Mouse (Mus musculus): ENCODE data around the gene Gm364.

Gm364 gene

DNA sequence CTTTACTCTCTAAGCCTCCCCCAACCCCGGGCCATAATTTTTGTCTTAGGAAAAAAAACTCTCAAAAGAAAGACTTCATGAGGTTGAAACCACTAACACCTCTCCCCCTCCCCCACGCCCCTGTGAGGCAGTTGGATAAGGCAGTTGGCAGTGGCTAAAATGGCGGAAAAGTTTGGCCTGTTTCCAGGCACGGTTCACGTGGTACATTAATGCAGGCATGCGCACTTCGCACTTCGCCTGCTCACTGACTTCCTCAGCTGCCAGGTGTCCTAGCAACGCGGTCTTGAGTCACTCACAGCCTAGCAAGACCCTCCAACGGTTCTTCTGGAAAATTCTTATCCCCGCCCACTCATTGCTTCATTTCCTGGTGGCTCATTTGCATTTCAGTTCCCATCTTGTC is at the start of gene Gm364:
Gm364 (plus strand) TSS at position 386 of the 400 bp plus-strand sequence.
- DNase-seq (ENCODE audit: low spot score in 2 of 2), result no peak

DNA sequence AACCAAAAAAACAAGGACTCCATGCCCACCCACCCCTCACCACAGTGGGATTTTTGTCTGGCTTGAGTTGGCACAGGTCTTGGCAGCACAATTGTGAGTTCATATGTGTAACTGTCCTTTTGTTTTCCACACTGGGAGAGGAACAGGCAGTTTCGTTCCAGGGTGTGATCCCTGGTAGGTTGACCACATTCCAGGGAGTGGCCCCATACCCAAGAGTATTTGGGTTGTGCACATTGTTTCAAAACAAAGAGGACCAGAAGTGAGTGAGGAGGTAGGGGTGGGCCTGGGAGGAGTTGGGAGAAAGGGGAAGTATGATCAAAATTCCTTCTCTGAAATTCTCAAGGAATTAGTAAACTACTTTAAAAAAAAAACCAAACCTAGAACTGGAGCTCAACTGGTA is 49.6 kb upstream of the Gm364 start:
- DNase-seq (ENCODE audit: low spot score in 2 of 2), result no peak

DNA sequence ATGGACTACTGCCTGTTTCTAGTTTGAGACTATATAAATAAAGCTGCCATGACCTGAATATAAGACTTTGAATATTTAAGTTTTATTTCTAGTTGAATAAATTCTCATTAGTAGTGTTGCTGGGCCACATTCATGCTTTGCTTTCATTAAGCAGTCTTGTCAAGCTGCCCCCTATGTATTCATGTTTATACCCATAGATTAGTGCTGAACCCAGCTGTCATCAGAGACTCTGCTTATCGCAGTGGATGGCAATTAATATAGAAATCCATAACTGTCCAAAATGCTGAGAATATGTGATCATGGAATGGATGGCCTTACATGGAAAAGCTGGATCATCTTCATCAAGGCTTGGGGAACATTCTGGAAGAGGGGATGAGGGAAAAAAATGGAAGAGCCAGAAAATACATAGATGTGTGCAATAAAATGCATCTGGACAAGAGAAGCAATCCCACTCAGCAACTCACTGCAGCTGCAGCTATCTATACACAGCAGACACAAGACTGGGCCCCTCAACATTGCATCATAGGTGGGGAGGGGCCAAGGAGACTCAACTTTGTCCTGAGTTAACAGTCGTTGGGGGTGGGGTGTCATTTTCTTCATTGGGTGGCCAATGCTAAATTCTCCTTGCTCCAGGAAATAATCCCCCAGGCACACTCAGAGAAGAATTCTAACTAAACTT is 43.9 kb upstream of the Gm364 start:
- DNase-seq (ENCODE audit: low spot score in 2 of 2), result no peak

DNA sequence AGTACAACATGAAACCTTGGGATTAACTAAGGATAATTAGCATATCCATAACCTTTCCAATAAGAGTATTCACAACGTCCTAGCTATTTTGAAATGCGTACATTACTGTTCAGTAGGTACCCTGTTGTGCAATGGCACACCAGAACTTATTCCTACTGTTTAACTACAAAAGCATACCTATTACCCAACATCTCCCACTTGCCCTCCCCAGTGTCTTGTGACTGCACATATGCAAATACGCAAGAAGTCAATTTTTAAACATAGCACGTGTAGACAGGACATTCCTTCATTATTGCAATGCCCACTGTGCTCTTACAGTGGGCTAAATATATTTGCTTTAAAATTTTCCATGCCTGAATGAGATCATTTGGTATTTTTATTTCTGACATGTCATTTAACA is 36.0 kb upstream of the Gm364 start:
- DNase-seq (ENCODE audit: low spot score in 2 of 2), result no peak

DNA sequence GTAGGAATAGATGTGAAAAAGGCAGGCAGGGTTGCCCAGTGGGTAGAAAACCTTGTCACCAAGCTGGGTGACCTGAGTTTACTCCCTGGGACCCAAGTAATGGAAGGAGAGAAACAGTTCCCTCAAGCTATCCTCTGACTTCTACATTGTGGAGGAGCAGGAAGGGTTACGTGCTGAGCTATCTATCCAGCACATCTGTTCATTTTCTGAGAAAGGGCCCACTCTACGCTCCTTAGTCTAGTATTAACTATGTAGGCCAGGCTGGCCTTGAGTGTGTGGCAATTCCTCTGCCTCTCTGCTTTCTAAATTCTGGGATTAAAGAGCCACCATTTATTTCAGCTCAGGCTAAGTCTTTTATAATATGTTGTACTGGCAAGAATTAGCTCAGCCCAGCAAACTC is 35.4 kb upstream of the Gm364 start:
- DNase-seq (ENCODE audit: low spot score in 2 of 2), result no peak

DNA sequence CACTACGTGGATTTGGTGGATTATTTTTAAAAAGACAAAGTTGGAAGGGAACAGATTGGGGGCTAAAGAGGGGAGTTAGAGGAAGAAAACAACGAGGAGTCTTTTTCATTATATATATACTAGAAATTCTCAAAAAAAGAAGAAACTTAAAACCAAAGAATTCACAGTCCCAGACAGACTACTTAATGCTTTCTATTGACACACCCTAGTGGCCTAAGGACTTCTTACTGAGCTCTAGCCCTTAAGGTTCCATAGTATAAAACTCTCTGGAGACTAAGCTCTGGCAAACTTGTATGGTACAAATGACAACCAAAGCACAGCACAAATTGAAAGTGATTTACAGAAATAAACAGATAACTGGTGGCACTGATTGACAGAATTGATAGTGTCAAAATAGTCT is 34.9 kb upstream of the Gm364 start:
- DNase-seq (ENCODE audit: low spot score in 2 of 2), result no peak

DNA sequence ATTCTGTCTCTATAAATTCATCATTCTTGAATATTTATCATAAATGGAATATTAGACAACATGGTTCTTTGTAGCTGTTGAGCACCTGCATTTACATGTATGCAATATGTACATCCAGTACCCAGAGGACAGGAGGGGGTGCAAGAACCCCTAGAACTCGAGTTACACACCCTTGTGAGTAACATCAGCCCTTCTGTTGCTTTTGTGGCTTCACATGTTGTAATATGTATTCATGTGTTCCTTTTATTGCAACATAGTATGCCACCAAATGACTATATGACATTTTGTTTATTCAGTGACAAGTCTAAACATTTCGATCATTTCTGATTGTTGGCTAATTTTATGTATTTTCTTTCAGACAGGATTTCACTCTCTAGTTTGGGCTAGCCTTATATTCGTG is 31.9 kb upstream of the Gm364 start:
- DNase-seq (ENCODE audit: low spot score in 2 of 2), result no peak

DNA sequence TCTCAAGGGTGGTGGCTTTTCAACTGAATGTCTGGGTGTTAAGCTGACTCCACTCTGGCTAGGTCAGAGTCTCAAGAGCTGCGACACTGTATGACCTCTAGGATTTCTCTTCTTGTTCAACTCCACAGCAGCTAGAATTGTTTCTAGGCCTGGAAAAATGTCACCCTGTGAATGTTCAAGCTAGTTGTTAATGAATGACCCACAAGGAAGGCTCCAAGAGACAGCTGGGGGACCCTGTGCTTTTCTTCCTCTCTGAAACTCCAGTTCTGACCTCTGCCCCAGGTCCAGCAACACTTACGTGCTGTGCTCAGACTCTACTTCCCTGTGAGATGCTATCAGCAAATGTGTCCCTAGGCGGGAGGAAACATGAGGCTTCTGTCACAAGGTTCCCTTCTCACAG is 30.4 kb upstream of the Gm364 start:
- DNase-seq (ENCODE audit: low spot score in 2 of 2), result no peak

DNA sequence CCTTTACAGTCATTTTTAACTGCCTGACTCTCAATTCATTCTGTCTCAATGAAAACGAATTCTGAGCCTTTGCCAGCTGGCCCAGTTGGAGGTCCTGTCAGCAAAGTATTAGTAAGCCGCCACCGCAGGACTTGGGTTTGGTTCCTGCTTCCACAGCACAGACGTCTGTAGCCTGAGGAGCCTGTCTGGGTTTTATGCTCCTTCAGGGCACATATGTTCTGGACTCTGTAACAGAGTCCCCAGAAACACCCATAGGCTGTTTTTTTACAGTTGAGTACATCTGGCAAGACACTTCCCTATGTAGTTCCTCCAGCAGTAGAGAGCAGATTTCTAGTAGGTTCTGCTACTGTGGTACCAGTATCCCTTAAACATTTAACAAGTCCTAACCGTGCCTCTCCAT is 28.0 kb upstream of the Gm364 start:
- DNase-seq (ENCODE audit: low spot score in 2 of 2), result no peak

DNA sequence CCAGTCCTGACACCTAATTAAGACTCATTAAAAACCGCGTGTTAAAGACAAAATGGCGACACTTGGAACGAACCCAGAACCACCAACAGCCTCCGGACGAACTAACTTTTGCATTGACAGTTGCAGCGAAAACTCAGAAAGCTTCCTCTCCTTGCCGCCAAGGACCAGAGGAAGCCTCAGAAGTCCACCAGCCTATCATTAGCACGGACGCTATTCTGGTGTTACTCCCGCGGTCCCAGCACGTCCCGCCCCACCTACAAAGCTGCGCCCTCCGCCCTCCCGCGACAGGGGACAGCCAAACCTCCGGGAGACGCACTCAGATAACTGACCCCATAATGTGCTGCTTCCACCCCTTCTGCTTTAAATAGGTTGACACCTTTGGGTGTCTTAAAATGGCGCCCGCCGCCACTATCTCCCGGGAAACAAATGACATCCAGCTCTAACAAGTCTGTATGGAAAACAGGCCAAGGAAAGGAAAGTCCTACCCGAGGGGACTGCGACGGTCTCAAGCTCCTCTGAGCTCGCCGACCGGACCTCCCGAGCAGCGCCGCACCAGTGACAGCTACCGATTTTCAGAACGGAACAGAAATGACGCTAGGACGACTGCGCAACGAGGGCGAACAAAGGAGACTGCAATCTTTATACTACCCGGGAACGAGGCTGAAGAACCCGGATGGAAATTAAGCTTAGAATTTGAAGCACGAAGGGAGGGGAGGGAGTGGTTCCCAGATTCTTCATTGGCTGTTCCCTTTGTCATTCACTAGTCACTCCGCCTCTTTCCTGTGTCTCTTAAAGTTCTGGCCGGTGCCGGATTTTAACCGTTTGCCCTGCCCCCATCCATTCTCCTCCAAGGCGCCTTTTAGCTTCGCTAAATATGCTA is 16.3 kb upstream of the Gm364 start, which contains the start of gene Rbmx:
Rbmx (minus strand) TSS at position 670 of the 880 bp plus-strand sequence.
- DNase-seq (ENCODE audit: low spot score in 2 of 2), result peak; percentile 78 to 81

DNA sequence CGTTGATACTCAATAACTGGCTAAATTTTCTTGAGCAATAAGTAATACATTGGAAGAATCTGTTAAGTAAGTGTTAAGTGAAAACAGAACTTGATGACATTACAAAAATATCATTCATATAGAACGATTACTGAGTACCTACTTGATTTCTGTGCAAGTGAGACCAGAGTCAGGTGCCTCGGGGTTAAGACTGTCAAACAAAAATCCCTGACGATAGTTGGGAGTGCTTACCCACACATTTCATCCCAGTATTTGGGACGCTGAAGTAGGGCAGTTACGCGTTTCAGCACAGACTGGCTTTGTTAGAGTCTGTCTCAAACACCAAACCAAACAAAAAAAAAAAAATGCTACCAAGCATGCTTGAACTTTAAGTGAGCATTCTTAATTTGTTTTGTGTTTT is 15.5 kb upstream of the Gm364 start:
- no peak for DNase-seq (ENCODE audit: low spot score in 2 of 2)

DNA sequence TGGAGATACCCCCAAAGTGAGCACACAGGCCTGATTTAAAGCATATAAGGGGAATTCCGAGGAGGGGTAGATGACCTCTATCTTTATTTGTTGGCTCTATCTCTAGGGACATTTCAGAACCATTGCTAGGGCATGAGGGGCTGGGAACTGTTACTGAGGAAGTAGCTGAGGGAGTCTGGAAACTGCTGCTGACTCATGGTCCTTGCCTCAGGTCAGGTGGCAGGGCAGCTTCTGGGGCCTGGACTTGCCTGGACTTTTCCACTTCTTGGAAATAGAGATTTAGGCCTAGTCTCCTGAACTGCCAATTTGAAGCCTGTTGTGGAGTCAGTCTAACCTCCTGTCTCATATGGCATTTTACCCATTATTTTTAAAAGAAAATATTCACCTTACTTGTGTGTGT is 7.6 kb upstream of the Gm364 start:
- DNase-seq (ENCODE audit: low spot score in 2 of 2), result no peak

DNA sequence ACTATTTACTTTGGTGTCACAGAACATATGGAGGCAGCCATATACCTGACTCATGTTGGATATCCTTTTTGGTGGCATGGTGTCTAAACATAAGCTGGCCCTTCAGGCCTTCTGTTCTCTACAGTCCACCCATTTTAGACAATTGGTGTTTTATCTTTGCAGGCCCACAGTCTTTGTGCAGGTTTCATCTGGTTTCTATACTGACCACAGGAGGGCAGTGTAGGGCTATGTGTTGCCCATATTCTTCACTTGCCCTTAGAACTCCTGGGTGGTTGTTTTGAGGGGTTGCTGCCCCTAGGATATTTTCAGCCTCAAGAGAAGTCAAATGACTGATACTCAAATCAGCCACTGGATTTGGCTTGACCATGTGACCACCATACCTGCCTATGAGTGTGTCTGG is 5.3 kb upstream of the Gm364 start:
- DNase-seq (ENCODE audit: low spot score in 2 of 2), result peak in 1 of 2 experiments; percentile 21

DNA sequence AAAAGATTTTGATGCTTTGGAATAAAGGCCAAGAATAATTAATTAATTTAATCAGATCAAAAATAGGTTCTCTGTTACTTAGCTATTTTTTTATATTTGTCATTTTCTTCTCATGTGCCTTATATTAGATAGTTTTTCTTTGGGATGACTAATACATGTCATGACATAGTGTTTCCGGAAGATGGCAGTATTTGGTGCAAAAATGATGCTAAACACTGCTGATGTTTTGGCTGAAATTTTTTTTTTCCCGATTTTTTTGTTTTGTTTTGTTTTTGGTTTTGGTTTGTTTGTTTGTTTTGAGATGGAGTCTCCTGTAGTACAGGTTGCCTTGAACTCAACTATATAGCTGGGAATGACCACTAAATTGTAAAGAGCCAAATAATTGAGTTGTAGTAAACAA is 22.7 kb downstream of the Gm364 start:
- no peak for DNase-seq (ENCODE audit: low spot score in 2 of 2)

DNA sequence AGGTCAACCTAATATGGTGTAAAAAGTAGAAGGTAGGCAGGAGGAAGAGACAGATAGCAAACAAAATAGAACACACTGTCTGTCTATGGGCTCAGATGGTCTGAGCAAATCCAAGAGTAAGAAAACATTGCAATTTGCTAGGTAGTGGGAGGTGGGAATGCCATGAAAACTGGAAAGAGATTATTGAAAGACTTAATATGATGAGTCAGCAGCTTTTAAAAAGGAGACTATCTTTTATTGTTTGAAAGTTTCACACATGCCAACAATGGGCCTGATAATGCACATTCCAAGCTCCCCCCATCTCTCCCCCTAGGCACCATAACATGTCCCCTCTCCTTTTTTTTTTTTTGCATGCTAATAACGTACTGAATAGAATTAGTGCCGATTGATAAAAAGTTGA is 24.9 kb downstream of the Gm364 start:
- DNase-seq (ENCODE audit: low spot score in 2 of 2), result no peak

DNA sequence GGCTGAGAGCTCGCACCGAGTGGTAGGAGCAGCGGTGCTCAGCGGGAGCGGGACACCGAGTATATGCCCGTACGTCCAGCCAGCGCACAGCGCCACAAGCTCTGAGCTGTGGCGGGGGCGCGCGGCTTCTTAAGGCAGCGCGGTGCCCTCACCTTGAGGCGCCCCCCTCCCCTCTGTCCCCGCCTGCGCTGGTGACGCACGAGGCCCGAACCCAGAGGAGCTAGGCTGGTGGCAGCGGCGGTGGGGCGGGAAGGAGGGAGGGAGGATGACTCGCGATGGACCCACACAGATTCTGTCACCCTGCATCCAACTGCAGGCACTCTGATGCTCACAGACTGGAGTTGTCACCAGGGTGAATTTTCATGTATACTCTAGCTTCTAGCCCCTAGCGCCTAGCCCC is 94.7 kb downstream of the Gm364 start, which contains the start of gene Gpr101:
Gpr101 (minus strand) TSS at position 124 of the 400 bp plus-strand sequence.
- no peak for DNase-seq (ENCODE audit: low spot score in 2 of 2)

DNA sequence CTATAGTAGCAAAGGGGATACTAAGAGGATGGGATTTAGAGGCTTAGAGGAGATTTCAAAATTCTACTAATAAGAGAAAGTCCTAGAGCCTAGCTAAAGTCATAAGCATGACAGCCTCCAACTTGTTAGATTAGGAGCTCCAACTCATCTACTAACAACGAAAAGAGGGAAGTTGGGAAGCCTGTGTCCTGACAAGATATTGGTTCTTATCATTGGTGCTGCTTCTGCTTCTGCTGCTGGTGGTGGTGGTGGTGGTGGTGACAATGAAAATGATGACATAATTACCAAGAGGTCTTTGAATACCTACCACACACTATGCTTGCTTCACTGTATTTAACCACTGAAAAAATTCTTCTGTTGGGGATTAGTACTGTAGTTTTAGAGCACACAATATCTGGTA is 97.3 kb downstream of the Gm364 start:
- no peak for DNase-seq (ENCODE audit: low spot score in 2 of 2)

DNA sequence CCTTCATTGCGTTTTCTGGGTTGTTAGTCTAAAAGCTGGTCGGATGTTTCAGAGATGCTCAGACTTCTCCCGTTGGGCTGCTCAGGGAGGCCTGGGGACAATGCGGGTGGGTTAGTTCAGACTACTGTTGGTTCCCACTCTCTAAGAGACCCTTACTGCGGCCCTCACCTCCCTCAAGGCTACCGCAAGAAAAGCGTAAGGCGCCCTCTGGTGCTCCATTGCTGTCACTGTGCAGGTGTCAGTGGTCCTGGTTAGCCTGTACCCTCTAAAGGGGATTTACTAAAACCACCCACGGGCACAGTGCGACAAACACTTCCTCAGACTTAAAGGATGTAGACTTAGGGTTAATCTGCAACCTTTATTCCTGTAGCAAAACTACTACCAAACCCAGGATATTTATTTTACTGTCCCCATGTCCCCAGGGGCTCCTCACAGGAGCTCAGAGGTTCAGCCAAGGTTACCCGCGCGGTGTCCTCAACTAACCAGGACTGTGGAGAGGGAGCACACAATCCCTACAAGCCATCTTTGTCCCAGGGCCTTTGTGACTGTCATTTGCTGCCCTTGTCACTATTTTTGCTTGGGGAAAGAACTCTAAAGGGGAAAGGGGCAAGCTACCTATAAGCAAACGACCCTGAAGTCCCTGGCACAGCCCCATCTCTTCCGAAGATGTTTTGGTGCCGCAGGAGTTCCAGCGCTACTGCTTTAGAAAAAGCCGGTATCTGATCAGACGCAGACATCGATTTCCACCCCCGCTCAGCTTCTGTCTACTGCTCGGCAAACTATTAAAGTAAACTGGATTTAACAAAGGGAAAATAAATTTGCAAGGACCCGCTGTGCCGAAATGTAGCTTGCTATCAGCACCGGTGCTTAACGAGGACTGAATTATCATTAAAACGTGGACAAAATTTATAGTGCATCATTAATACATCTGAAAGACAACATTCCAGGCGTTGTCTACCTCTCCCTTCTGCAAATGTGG is 112.5 kb downstream of the Gm364 start:
- peak in 1 of 2 experiments; percentile 2 for DNase-seq (ENCODE audit: low spot score in 2 of 2)

Measured in thymus, postnatal 10 days (tissue).